Mouse (Mus musculus): ENCODE measurements around the gene Tulp4. TPM values are rescaled to one million over a fixed set of nuclear protein-coding genes. Genes with fewer than 3 reads are reported as not detected.
"Not testable (repeated sequence)": the region's sequence is repeated elsewhere in the genome, so short reads cannot be mapped to it uniquely, and the experiment has no call there.

The Tulp4 gene
- polyA plus RNA-seq, 1 experiment from 2014 or later, result 37.0 TPM

GRCm38 (mm10) chr17:6274693-6275092 lies 168.5 kb downstream of the Tulp4 start:
- H3K27ac ChIP-seq (ENCODE audit: low read depth, low read length); H3K4me1 ChIP-seq (replicated peaks; ENCODE audit: control insufficient read depth, insufficient read depth, low read length); H3K4me2 ChIP-seq (replicated peaks; ENCODE audit: low read depth); H3K9ac ChIP-seq (ENCODE audit: low read depth, low read length); ATAC-seq; H3K27me3 ChIP-seq (replicated peaks; ENCODE audit: control insufficient read depth, insufficient read depth, low read length); H3K4me3 ChIP-seq (ENCODE audit: low read depth, low read length); H3K36me3 ChIP-seq (ENCODE audit: control insufficient read depth, insufficient read depth); H3K9me3 ChIP-seq (ENCODE audit: control insufficient read depth): not testable (repeated sequence)
- 88% methylated on average over 4 of the region's 6 CpGs for WGBS

GRCm38 (mm10) chr17:6279205-6279604 lies 173.0 kb downstream of the Tulp4 start:
- not testable (repeated sequence) for H3K9ac ChIP-seq (ENCODE audit: low read depth, low read length); H3K4me2 ChIP-seq (replicated peaks; ENCODE audit: low read depth); H3K4me1 ChIP-seq (replicated peaks; ENCODE audit: control insufficient read depth, insufficient read depth, low read length); H3K36me3 ChIP-seq (ENCODE audit: control insufficient read depth, insufficient read depth); H3K27me3 ChIP-seq (replicated peaks; ENCODE audit: control insufficient read depth, insufficient read depth, low read length); H3K27ac ChIP-seq (ENCODE audit: low read depth, low read length); H3K9me3 ChIP-seq (ENCODE audit: control insufficient read depth); H3K4me3 ChIP-seq (ENCODE audit: low read depth, low read length)
- 29% methylated on average over 8 of the region's 8 CpGs for WGBS
- ATAC-seq, result peak; percentile 71

GRCm38 (mm10) chr17:6279772-6280171 lies 173.5 kb downstream of the Tulp4 start:
- H3K4me3 ChIP-seq (ENCODE audit: low read depth, low read length); H3K36me3 ChIP-seq (ENCODE audit: control insufficient read depth, insufficient read depth); H3K4me1 ChIP-seq (replicated peaks; ENCODE audit: control insufficient read depth, insufficient read depth, low read length); H3K9ac ChIP-seq (ENCODE audit: low read depth, low read length); H3K4me2 ChIP-seq (replicated peaks; ENCODE audit: low read depth); ATAC-seq; H3K27ac ChIP-seq (ENCODE audit: low read depth, low read length); H3K9me3 ChIP-seq (ENCODE audit: control insufficient read depth); H3K27me3 ChIP-seq (replicated peaks; ENCODE audit: control insufficient read depth, insufficient read depth, low read length): not testable (repeated sequence)
- 94% methylated on average over 9 of the region's 10 CpGs for WGBS

DNA sequence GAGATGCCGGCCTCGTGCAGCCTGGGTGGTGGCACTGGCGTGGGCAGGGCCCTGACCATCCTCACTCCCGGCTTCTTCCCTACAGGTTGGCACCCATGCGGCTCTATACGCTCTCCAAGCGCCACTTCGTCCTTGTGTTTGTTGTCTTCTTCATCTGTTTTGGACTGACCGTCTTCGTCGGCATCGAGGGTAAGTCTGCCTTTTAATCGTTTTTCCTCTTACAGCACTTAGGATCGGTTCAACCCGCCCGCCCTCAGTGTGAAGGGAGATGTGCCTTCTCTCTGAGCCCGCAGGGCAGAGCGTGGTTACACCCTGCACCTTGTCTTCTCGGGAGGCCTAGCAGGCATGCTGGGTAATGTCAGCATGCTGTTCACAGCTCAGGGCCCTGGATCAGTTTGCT lies 174.3 kb downstream of the Tulp4 start:
- H3K36me3 ChIP-seq (ENCODE audit: control insufficient read depth, insufficient read depth); H3K4me3 ChIP-seq (ENCODE audit: low read depth, low read length); H3K9me3 ChIP-seq (ENCODE audit: control insufficient read depth); H3K27ac ChIP-seq (ENCODE audit: low read depth, low read length); H3K9ac ChIP-seq (ENCODE audit: low read depth, low read length); H3K27me3 ChIP-seq (replicated peaks; ENCODE audit: control insufficient read depth, insufficient read depth, low read length); H3K4me2 ChIP-seq (replicated peaks; ENCODE audit: low read depth); ATAC-seq; H3K4me1 ChIP-seq (replicated peaks; ENCODE audit: control insufficient read depth, insufficient read depth, low read length): not testable (repeated sequence)
- WGBS, result 93% methylated on average over 17 of the region's 19 CpGs

- peak; percentile 52; the same call in 1 of the 2 replicates for ATAC-seq
- H3K4me3 ChIP-seq (ENCODE audit: low read depth, low read length); H3K9me3 ChIP-seq (ENCODE audit: control insufficient read depth); H3K4me1 ChIP-seq (replicated peaks; ENCODE audit: control insufficient read depth, insufficient read depth, low read length); H3K27ac ChIP-seq (ENCODE audit: low read depth, low read length); H3K36me3 ChIP-seq (ENCODE audit: control insufficient read depth, insufficient read depth); H3K27me3 ChIP-seq (replicated peaks; ENCODE audit: control insufficient read depth, insufficient read depth, low read length); H3K4me2 ChIP-seq (replicated peaks; ENCODE audit: low read depth); H3K9ac ChIP-seq (ENCODE audit: low read depth, low read length): not testable (repeated sequence)
- WGBS, result 85% methylated on average over 7 of the region's 10 CpGs
Observed at GRCm38 (mm10) chr17:6283137-6283536, 176.9 kb downstream of the Tulp4 start.

- not testable (repeated sequence) for H3K4me1 ChIP-seq (replicated peaks; ENCODE audit: control insufficient read depth, insufficient read depth, low read length); H3K4me2 ChIP-seq (replicated peaks; ENCODE audit: low read depth); H3K36me3 ChIP-seq (ENCODE audit: control insufficient read depth, insufficient read depth); H3K27ac ChIP-seq (ENCODE audit: low read depth, low read length); H3K4me3 ChIP-seq (ENCODE audit: low read depth, low read length); H3K9ac ChIP-seq (ENCODE audit: low read depth, low read length); H3K9me3 ChIP-seq (ENCODE audit: control insufficient read depth); H3K27me3 ChIP-seq (replicated peaks; ENCODE audit: control insufficient read depth, insufficient read depth, low read length); ATAC-seq
- 90% methylated on average over 5 of the region's 5 CpGs for WGBS
Observed at GRCm38 (mm10) chr17:6286169-6286568, 179.9 kb downstream of the Tulp4 start.

- H3K27me3 ChIP-seq (replicated peaks; ENCODE audit: control insufficient read depth, insufficient read depth, low read length); H3K27ac ChIP-seq (ENCODE audit: low read depth, low read length); H3K4me1 ChIP-seq (replicated peaks; ENCODE audit: control insufficient read depth, insufficient read depth, low read length); H3K36me3 ChIP-seq (ENCODE audit: control insufficient read depth, insufficient read depth); H3K4me2 ChIP-seq (replicated peaks; ENCODE audit: low read depth); H3K9me3 ChIP-seq (ENCODE audit: control insufficient read depth); H3K4me3 ChIP-seq (ENCODE audit: low read depth, low read length); ATAC-seq; H3K9ac ChIP-seq (ENCODE audit: low read depth, low read length): not testable (repeated sequence)
- WGBS, result 82% methylated on average over 9 of the region's 12 CpGs
Observed at GRCm38 (mm10) chr17:6289045-6289444, 182.8 kb downstream of the Tulp4 start.

DNA sequence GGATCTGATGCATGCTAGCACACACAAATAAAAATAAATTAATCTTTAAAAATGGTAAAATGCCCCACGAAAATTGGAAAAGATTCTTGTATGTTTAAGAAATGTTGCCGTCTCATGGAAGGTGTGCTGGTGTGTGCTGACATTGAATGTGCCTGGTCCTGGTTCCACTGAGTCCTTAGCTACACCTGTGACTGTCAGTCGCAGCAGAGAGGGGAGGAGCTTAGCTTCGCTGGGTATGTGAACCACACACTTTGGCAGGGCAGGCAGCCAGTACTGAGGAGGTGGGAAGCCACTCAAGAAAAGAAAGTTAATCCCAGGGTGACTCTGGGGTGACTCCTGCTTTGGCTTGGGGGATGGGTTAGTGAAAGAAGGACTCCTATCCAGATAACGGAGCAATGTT lies 187.6 kb downstream of the Tulp4 start:
- H3K27ac ChIP-seq (ENCODE audit: low read depth, low read length); H3K4me3 ChIP-seq (ENCODE audit: low read depth, low read length); H3K4me1 ChIP-seq (replicated peaks; ENCODE audit: control insufficient read depth, insufficient read depth, low read length); ATAC-seq; H3K9me3 ChIP-seq (ENCODE audit: control insufficient read depth); H3K36me3 ChIP-seq (ENCODE audit: control insufficient read depth, insufficient read depth); H3K27me3 ChIP-seq (replicated peaks; ENCODE audit: control insufficient read depth, insufficient read depth, low read length); H3K4me2 ChIP-seq (replicated peaks; ENCODE audit: low read depth); H3K9ac ChIP-seq (ENCODE audit: low read depth, low read length): not testable (repeated sequence)
- WGBS, result no CpG with 5 or more reads among the region's 5 CpGs

DNA sequence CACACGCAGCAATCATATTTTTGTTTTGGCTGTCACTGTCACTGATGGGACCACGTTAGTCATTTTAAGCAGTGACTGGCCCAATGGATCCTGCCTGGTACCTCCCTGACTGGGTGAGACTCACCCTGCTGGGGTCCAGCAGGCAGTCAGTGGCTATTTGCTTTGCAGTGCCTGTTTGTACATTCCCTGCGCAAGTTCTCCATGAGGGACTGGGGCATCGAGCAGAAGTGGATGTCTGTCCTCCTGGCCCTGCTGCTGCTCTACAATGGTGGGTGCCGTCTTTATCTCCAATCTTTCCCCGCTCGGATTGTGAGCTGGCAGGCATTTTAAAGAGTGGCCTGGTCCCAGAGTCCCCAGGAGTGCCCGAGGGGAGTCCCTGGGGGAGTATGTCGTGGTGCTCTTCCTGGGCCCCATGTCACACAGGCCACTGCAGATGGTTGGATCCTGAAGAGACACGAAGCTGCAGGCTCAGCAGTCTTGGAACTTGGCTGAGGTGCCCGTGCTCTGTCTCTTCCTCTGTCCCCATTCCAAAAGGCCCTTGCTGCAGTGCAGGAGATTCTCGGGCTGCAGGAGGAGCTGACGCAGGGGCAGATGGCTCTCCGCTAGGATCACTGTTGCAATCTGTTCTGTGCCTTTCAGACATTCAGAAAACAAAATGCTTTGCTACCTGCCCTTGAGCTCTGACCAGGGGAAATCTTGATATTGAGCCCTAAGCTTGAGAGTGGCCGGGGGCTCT lies 191.0 kb downstream of the Tulp4 start:
- ATAC-seq; H3K4me1 ChIP-seq (replicated peaks; ENCODE audit: control insufficient read depth, insufficient read depth, low read length); H3K27me3 ChIP-seq (replicated peaks; ENCODE audit: control insufficient read depth, insufficient read depth, low read length); H3K4me2 ChIP-seq (replicated peaks; ENCODE audit: low read depth); H3K27ac ChIP-seq (ENCODE audit: low read depth, low read length); H3K4me3 ChIP-seq (ENCODE audit: low read depth, low read length); H3K9me3 ChIP-seq (ENCODE audit: control insufficient read depth); H3K36me3 ChIP-seq (ENCODE audit: control insufficient read depth, insufficient read depth); H3K9ac ChIP-seq (ENCODE audit: low read depth, low read length): not testable (repeated sequence)
- 93% methylated on average over 9 of the region's 15 CpGs for WGBS

Data from intestine, postnatal 0 days (tissue).